Mouse (Mus musculus) splenic B cell, adult 2 months (primary cell): ENCODE measurements around the gene Txndc15.
"Not testable (repeated sequence)": the region's sequence is repeated elsewhere in the genome, so short reads cannot be mapped to it uniquely, and the experiment has no call there.

Experiments used
- DNase-seq: peaks from one replicate; pipeline ENCODE4 v3.0.0-alpha.2; 2011; ENCODE audit warnings: low read depth, low spot score
- H3K27me3 ChIP-seq: 2 replicates; pipeline ENCODE4 v1.6.1; 2012; ENCODE audit warnings: mild to moderate bottlenecking, low read length, moderate library complexity, mixed read lengths; ENCODE audit not compliant: control insufficient read depth, poor library complexity, insufficient read depth, severe bottlenecking
- H3K36me3 ChIP-seq: 2 replicates; pipeline ENCODE4 v1.6.1; 2012; ENCODE audit warnings: mild to moderate bottlenecking, low read length, moderate library complexity, mixed read lengths; ENCODE audit not compliant: control insufficient read depth, poor library complexity, insufficient read depth, severe bottlenecking

The Txndc15 gene

GRCm38 (mm10) chr13:55714501-55715166 lies at the start of gene Txndc15:
Gene Txndc15, plus strand, starts transcription at chr13:55714650.
- no peaks in the 10 kb centered on the region for H3K36me3 ChIP-seq
- peak; percentile 84 for DNase-seq
- no peaks in the 10 kb centered on the region for H3K27me3 ChIP-seq

GRCm38 (mm10) chr13:55668550-55668949 lies 45.9 kb upstream of the Txndc15 start:
- Histone ChIP-seq H3K27me3 (no peaks in the 10 kb centered on the region), H3K36me3 (peaks cover 17% of the 10 kb centered on the region)
- DNase-seq: peak; percentile 52

GRCm38 (mm10) chr13:55672711-55673110 lies 41.7 kb upstream of the Txndc15 start:
- peaks cover 18% of the 10 kb centered on the region for H3K36me3 ChIP-seq
- DNase-seq: no peak
- H3K27me3 ChIP-seq: no peaks in the 10 kb centered on the region

- DNase-seq: peak; percentile 44
- Histone ChIP-seq H3K27me3 (no peaks in the 10 kb centered on the region), H3K36me3 (peaks cover 16% of the 10 kb centered on the region)
Observed at GRCm38 (mm10) chr13:55677364-55677763, 37.1 kb upstream of the Txndc15 start.

GRCm38 (mm10) chr13:55682201-55682600 lies 32.2 kb upstream of the Txndc15 start:
- peaks cover 11% of the 10 kb centered on the region for H3K36me3 ChIP-seq
- no peaks in the 10 kb centered on the region for H3K27me3 ChIP-seq
- DNase-seq: no peak

GRCm38 (mm10) chr13:55683581-55683980 lies 30.9 kb upstream of the Txndc15 start:
- Histone ChIP-seq H3K36me3 (peaks cover 8% of the 10 kb centered on the region), H3K27me3 (no peaks in the 10 kb centered on the region)
- DNase-seq: no peak

GRCm38 (mm10) chr13:55686107-55686633 lies 28.3 kb upstream of the Txndc15 start:
- no peak for DNase-seq
- no peaks in the 10 kb centered on the region for H3K27me3 ChIP-seq
- peaks cover 1% of the 10 kb centered on the region; the same call in 1 of the 2 replicates for H3K36me3 ChIP-seq

GRCm38 (mm10) chr13:55687927-55688602 lies 26.4 kb upstream of the Txndc15 start:
- no peaks in the 10 kb centered on the region for H3K36me3 ChIP-seq
- no peaks in the 10 kb centered on the region for H3K27me3 ChIP-seq
- no peak for DNase-seq

GRCm38 (mm10) chr13:55692535-55693242 lies 21.8 kb upstream of the Txndc15 start, which contains the start of gene B230219D22Rik:
Gene B230219D22Rik, plus strand, starts transcription at chr13:55693124.
- DNase-seq: peak; percentile 95
- Histone ChIP-seq H3K27me3 (no peaks in the 10 kb centered on the region), H3K36me3 (no peaks in the 10 kb centered on the region)

GRCm38 (mm10) chr13:55693243-55693721 lies 21.2 kb upstream of the Txndc15 start:
- H3K27me3 ChIP-seq: no peaks in the 10 kb centered on the region
- peak; percentile 57 for DNase-seq
- H3K36me3 ChIP-seq: no peaks in the 10 kb centered on the region

- DNase-seq: no peak
Observed at GRCm38 (mm10) chr13:55694110-55694509, 20.3 kb upstream of the Txndc15 start.

GRCm38 (mm10) chr13:55695989-55696388 lies 18.5 kb upstream of the Txndc15 start:
- H3K27me3 ChIP-seq, DNase-seq, H3K36me3 ChIP-seq: not testable (repeated sequence)

More at GRCm38 (mm10) chr13:55694110-55694509, 20.3 kb upstream of the Txndc15 start:
- Histone ChIP-seq H3K36me3 (peaks cover 2% of the 10 kb centered on the region; the same call in 1 of the 2 replicates), H3K27me3 (no peaks in the 10 kb centered on the region)

- H3K27me3 ChIP-seq: no peaks in the 10 kb centered on the region; the same call in 1 of the 2 replicates
- no peak for DNase-seq
- peaks cover 2% of the 10 kb centered on the region; the same call in 1 of the 2 replicates for H3K36me3 ChIP-seq
Observed at GRCm38 (mm10) chr13:55704301-55704700, 10.1 kb upstream of the Txndc15 start.

GRCm38 (mm10) chr13:55712846-55713245 lies 1.6 kb upstream of the Txndc15 start:
- H3K36me3 ChIP-seq: no peaks in the 10 kb centered on the region
- no peak for DNase-seq
- no peaks in the 10 kb centered on the region for H3K27me3 ChIP-seq
